Mouse (Mus musculus) liver, adult (tissue): ENCODE results near the gene Adh6a.

Experiments
- GATA4 ChIP-seq: IDR thresholded peaks from 2 replicates; pipeline ENCODE4 v1.6.1; 2014; ENCODE audit warnings: mild to moderate bottlenecking, low read length; ENCODE audit not compliant: insufficient replicate concordance

Gene Adh6a

GRCm38 (mm10) chr3:138360721-138361120 lies 47.6 kb downstream of the Adh6a start:
- no peak for TF ChIP-seq GATA4

- TF ChIP-seq GATA4, result no peak
These were observed 49.8 kb downstream of the Adh6a start for GRCm38 (mm10) chr3:138362920-138363319.

- TF ChIP-seq GATA4, result no peak
These were observed 53.1 kb downstream of the Adh6a start for GRCm38 (mm10) chr3:138366181-138366580.

- no peak for TF ChIP-seq GATA4
These were observed 56.5 kb downstream of the Adh6a start for GRCm38 (mm10) chr3:138369546-138369945.

- no peak for TF ChIP-seq GATA4
These were observed 60.8 kb downstream of the Adh6a start for GRCm38 (mm10) chr3:138373920-138374319.

GRCm38 (mm10) chr3:138375148-138375547 lies 62.1 kb downstream of the Adh6a start:
- TF ChIP-seq GATA4, result no peak
